Mouse (Mus musculus) kidney, postnatal 25 days (tissue): ENCODE results near the gene Tm4sf1.

Experiments used
- DNase-seq, 2 experiments: peaks; one replicate each; pipeline ENCODE4 v3.0.0; 2021; ENCODE audit warnings: mixed read lengths in 2 of 2

Tm4sf1 gene

DNA sequence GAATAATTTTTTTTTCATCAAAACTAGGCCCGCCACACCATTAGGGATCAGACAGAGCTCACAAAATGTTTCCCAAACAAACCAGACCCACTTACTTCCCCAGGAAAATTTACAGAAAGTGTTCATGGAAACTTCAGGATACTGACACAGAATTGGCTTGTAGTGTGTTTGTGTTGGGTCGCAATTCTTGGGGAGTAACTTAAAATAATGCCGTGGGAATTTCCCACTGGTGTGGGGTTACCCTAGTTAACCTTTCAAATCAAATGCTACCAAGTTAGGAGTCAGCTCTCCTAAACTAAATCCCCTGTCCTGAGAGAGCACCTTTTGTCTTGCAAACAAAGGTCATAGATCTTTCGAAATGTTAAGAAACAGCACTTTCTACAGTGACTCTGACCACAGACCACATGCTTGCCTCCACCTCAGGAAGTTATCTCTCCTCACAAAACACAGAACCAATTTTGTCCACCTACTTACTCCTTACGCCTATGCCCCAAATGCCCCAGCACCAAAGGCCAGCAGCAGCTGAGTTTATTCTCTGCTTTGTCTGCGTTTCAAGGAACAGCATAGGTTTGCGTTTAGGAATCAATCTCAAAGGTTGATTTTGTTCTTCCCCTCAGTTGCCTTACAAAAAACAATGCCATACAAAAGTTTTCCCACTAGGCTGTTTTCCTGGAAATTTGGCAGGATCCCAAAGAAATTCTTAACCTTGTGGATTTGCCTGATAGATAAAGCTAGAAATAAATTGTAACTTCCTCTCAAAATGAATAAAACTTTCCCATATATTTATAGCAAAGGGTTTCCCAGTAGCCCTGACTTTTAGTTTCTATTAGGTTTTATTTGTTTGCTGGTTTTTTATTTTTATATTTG lies 13.7 kb downstream of the Tm4sf1 start:
- no peak for DNase-seq

DNA sequence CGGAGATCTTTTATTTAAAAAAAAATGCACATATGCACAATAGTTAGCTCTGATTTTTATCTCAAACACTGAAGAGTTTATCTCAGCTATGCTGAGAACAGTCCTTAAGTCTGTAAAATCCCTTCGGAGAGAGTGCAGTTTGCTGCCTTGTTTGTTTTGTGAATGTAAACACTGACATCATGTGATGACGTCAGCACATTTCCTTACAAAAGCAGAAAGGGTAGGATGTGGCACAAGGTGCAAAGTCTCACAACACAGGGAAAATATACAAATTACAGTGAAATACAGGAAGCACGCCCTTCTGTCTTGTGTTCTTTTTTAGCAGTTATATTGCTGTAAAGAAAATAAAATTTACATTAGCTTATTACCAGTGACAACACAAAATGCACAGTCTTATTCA lies 14.3 kb downstream of the Tm4sf1 start:
- no peak for DNase-seq

DNA sequence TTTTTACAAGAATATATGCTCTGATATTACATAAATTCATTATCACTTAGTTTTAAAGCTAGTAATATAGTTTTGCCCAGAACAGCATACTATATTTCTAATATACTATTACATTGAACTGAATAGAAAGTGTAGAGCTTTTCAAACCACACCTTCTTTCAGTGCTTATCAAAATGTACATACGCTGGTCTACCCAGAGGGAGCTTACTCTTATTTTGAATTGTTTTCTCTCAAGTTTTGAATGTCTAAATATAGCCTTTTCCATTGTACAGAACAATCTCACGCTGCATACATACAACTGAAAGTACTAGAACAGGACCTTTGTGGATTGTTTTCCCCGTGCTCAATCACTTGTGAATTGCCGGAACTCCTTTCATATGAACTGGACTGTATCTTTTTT lies 23.6 kb downstream of the Tm4sf1 start:
- DNase-seq, result no peak

DNA sequence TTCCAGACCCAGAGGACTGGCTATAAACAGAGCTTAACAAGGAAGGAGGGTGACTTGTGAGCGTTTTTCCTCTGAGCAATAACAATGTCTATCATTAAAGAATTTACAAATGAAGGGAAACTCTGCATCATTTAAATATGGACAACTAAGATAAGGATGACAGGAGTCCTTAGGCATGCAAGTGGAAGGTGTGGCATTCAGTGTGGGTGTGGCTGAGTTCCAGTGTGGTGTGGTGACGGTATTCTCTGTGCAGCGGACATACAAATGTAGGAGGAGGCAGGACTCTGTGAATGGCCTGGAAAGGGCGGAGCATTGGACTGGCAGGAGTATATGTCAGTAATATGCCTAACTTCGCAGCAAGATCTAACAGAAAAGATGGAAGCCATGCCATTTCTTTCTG lies 24.3 kb downstream of the Tm4sf1 start:
- DNase-seq, result peak; percentile 23 to 46

DNA sequence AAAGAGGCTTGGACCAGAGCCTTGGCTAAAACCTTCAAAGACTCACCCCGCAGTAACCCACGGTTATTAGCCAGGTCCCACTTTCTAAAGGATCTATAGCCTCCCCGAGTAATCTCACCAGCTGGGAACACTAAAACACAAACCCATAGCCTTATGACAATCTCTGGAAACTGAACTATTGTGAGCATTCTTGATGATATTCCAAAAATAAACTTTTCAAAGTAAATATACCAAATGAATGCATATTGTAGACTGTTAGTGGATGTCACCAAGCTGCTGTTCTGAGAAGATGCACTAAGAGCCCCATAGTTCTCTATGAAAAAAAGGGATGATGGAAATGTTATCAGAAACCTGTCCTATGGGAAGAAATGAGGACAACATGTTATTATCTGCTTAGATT lies 25.0 kb downstream of the Tm4sf1 start:
- DNase-seq, result no peak

DNA sequence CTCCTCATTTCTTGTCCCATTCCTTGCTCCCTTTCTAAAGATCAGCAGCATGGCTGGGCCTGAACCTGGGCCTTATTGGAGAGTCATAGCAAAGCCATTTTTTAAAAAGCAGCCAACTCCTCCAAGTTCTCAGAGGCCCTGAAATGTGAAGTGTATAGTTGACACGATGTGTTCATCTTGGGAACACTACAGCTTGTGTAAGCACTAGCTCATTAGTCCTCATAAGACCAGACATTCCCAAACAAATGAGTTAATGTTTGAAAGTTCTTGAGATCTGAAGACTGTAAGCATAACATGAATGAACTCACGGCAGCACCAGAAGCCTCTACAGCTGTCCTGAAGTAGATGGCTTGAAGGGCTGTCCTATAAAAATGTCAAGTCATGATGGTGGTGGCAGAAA lies 32.8 kb downstream of the Tm4sf1 start:
- no peak for DNase-seq

DNA sequence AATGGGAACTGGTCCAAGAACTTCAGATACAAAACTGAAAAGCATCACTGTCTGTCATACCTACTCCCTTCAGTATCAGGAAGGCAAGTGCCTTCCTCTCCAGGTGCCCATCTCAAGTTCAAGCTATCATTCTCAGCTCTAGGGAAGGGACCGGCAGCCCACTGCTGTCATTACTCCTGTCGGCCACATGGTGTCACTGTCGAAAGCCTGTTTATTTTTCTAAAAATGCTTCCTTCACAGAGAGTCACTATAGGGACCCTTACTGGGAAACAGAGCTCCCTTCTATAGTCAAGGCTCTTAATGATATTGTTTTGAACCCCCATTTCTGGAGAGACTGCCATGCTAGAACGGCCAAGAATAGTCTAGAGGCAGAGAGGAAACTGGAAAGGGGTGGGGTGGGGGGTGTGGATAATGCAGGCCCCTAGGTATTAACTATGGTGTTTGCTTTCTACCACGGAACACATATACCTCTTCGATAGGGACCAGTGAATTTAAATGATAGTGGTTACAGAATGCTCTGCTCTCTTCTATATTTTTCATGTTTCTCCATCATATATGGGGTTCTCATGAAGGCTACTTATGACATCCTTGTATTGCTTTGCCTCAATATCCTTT lies 34.1 kb downstream of the Tm4sf1 start:
- peak; percentile 36 to 60 for DNase-seq

DNA sequence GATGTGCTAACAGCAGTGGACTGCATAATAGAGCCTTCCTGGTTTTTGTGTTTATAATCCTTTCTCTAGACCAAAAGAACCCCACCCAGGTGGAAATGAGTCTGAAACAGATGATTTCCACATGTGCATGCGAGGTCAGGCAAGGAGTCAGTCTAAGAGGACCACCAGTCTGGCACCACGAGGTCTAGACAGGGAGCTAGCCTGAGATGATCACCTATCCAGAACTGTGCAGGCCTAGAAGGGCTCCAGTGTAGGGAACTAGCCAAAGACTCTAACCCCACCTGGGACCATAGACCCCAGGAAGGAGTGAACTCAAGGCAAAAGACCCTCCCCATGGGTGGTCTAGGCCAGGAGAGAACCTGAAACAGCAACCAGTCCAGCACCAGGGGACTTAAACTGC lies 48.7 kb downstream of the Tm4sf1 start:
- no peak for DNase-seq

DNA sequence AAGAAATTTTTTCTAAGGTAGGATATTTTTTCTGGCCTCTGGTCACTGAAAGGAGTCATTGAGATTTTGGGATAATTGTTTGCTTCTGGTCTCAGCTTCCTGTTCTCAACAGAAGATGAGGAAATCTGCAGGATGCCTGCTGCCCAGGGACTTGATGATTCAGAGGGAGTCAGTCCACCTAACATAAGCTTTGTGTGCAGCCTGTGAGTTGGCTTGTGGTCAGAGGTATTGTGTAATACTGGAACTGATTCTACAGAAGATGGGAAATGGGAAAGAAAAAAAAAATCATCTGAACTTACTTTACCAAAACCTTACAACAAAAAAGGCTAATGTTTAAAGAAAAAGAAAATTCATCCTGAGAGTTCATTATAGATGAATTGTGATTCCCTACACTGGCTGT lies 49.2 kb downstream of the Tm4sf1 start:
- DNase-seq, result no peak

DNA sequence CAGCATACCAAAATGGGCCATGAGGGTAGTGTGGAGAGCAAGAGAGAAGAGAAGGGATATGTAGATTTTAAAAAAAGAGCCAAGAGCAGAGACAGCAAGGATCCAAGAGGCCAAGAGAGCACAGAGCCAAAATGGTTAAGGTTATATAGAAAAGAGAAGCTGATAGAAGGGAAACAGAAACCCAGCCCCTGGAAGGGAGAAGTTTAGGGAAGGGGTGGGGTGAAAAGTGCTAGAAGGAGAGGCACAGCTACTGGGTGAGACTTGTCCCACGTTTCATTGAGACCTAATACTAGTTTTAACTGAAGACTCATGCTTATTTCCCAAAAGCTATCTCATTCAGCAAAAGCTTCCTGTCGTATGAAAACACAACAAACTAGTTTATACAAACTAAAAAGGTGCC lies 56.5 kb downstream of the Tm4sf1 start:
- no peak for DNase-seq
